Comparison of ENCODE assay signal across 9 mouse cellular contexts in genomic region chr5:100519027-100519411, GRCm38 (mm10). TPM values are rescaled to one million over a fixed set of nuclear protein-coding genes. Genes with fewer than 3 reads are reported as not detected.
DNase-seq lines count a peak whose midpoint lies in the region; ATAC-seq lines count a peak whose summit lies in the region.
"Had no signal": no experiment of that assay in that cellular context is flagged by ENCODE, and none has a peak within 500 bp of the region (broad histone marks: within the 10 kb centered on the region; RNA-seq: fewer than 3 reads in every experiment).

No protein-coding gene starts in this region.

- no peaks in the 10 kb centered on the region for H3K27me3 ChIP-seq in kidney, embryonic 15.5 days
- H3K27me3 ChIP-seq in hindbrain, embryonic 12.5 days, result 0 out of 2 replicates have a peak, but pooled peaks cover 2% of the 10 kb centered on the region
- 0 out of 2 replicates have a peak, but pooled peaks cover 5% of the 10 kb centered on the region for H3K27me3 ChIP-seq in midbrain, embryonic 13.5 days

- peak overlapping the region; percentile 75 for H3K4me2 ChIP-seq in kidney, embryonic 15.5 days
- peak overlapping the region; percentile 68 for H3K4me2 ChIP-seq in hindbrain, embryonic 12.5 days (replicated peaks)
- H3K4me2 ChIP-seq in midbrain, embryonic 13.5 days (replicated peaks), result peak overlapping the region; percentile 79

- H3K27ac ChIP-seq in kidney, embryonic 15.5 days, result peak overlapping the region; percentile 86
- H3K27ac ChIP-seq in brown adipose tissue, adult 24 weeks (replicated peaks; ENCODE audit: low read depth, low read length), result no peak overlapping the region
- H3K27ac ChIP-seq in hindbrain, embryonic 12.5 days, result 0 out of 2 replicates have a peak overlapping the region, but pooled peaks have one; percentile 81
- no peak overlapping the region for H3K27ac ChIP-seq in midbrain, embryonic 13.5 days

- 0 out of 2 replicates have a peak, but pooled peaks have one; percentile 5 for ATAC-seq in kidney, embryonic 15.5 days (replicated peaks; ENCODE audit: low FRiP score)
- ATAC-seq in hindbrain, embryonic 12.5 days (ENCODE audit: low FRiP score), result no peak
- no peak for ATAC-seq in midbrain, embryonic 13.5 days

- 12% methylated on average over 5 of the region's 5 CpGs for WGBS in kidney, embryonic 15.5 days
- WGBS in hindbrain, embryonic 12.5 days, result 11% methylated on average over 5 of the region's 5 CpGs
- WGBS in midbrain, embryonic 13.5 days, result 9% methylated on average over 5 of the region's 5 CpGs

- H3K9me3 ChIP-seq in kidney, embryonic 15.5 days (replicated peaks), result no peaks in the 10 kb centered on the region
- H3K9me3 ChIP-seq in hindbrain, embryonic 12.5 days (replicated peaks), result no peaks in the 10 kb centered on the region
- no peaks in the 10 kb centered on the region for H3K9me3 ChIP-seq in midbrain, embryonic 13.5 days

- peaks cover 5% of the 10 kb centered on the region; the same call in 1 of the 2 replicates for H3K36me3 ChIP-seq in kidney, embryonic 15.5 days
- peaks cover under 1% of the 10 kb centered on the region; the same call in 1 of the 2 replicates for H3K36me3 ChIP-seq in hindbrain, embryonic 12.5 days
- H3K36me3 ChIP-seq in midbrain, embryonic 13.5 days, result peaks cover 3% of the 10 kb centered on the region; the same call in 1 of the 2 replicates

- peak overlapping the region; percentile 88 for H3K4me3 ChIP-seq in kidney, embryonic 15.5 days (replicated peaks)
- H3K4me3 ChIP-seq in brown adipose tissue, adult 24 weeks (ENCODE audit: insufficient read depth, low read depth, low read length), result peak overlapping the region; percentile 76
- H3K4me3 ChIP-seq in hindbrain, embryonic 12.5 days, result peak overlapping the region; percentile 69
- peak overlapping the region; percentile 68 for H3K4me3 ChIP-seq in midbrain, embryonic 13.5 days (replicated peaks)

- H3K9ac ChIP-seq in kidney, embryonic 15.5 days, result peak overlapping the region; percentile 86
- peak overlapping the region; percentile 84 for H3K9ac ChIP-seq in hindbrain, embryonic 12.5 days
- peak overlapping the region; percentile 80 for H3K9ac ChIP-seq in midbrain, embryonic 13.5 days (replicated peaks)

- DNase-seq in kidney, postnatal 36 days, result no peak
- no peak for DNase-seq in right cerebral cortex, adult 2 months (ENCODE audit: low spot score in 2 of 2)
- DNase-seq in layer of hippocampus, postnatal 10 days (ENCODE audit: low spot score in 2 of 2), result no peak
- no peak for DNase-seq in right cerebral cortex, postnatal 10 days (ENCODE audit: low spot score in 2 of 2)
- DNase-seq: kidney, postnatal 10 days had no signal

- H3K4me1 ChIP-seq in kidney, embryonic 15.5 days, result peaks cover 21% of the 10 kb centered on the region
- H3K4me1 ChIP-seq in brown adipose tissue, adult 24 weeks (ENCODE audit: control insufficient read depth, insufficient read depth, insufficient read length, low read length), result no peaks in the 10 kb centered on the region; the same call in none of the 2 replicates
- H3K4me1 ChIP-seq in hindbrain, embryonic 12.5 days, result peaks cover 15% of the 10 kb centered on the region
- peaks cover 21% of the 10 kb centered on the region for H3K4me1 ChIP-seq in midbrain, embryonic 13.5 days (replicated peaks)

RNA-seq across cellular contexts. Expression of gene Cops4, which starts 0.9 kb away (rescaled TPM):
- polyA plus RNA-seq in kidney, embryonic 15.5 days (2015; fragmentation: Nextera tagmentation; extraction: Ambion mirVana), result 192 and 194 TPM in 2 replicates
- 50.0 and 61.2 TPM in 2 replicates for polyA plus RNA-seq in brown adipose tissue, adult 24 weeks (2012; ENCODE audit: insufficient read depth, insufficient read length, missing spikeins)
- 185 and 195 TPM in 2 replicates for polyA plus RNA-seq in hindbrain, embryonic 12.5 days (2016; fragmentation: Nextera tagmentation; extraction: Ambion mirVana)
- polyA plus RNA-seq in midbrain, embryonic 13.5 days (2015; fragmentation: Nextera tagmentation; extraction: Ambion mirVana), result 194 and 202 TPM in 2 replicates
- 10 to 100 TPM; 75.6 to 77.3 TPM for total RNA-seq in layer of hippocampus, postnatal 10 days (2021)

RNA-seq across cellular contexts. Expression of gene Lin54, which starts 18.6 kb away (rescaled TPM):
- 11.7 and 13.3 TPM in 2 replicates for polyA plus RNA-seq in kidney, embryonic 15.5 days (2015; fragmentation: Nextera tagmentation; extraction: Ambion mirVana)
- 3.7 and 5.3 TPM in 2 replicates for polyA plus RNA-seq in brown adipose tissue, adult 24 weeks (2012; ENCODE audit: insufficient read depth, insufficient read length, missing spikeins)
- polyA plus RNA-seq in hindbrain, embryonic 12.5 days (2016; fragmentation: Nextera tagmentation; extraction: Ambion mirVana), result 14.1 and 14.4 TPM in 2 replicates
- 9.0 and 10.4 TPM in 2 replicates for polyA plus RNA-seq in midbrain, embryonic 13.5 days (2015; fragmentation: Nextera tagmentation; extraction: Ambion mirVana)
- total RNA-seq in layer of hippocampus, postnatal 10 days (2021), result 10 to 100 TPM; 15.1 to 18.8 TPM

RNA-seq across cellular contexts. Expression of gene Plac8, which starts 53.0 kb away (rescaled TPM):
- 89.5 and 101 TPM in 2 replicates for polyA plus RNA-seq in kidney, embryonic 15.5 days (2015; fragmentation: Nextera tagmentation; extraction: Ambion mirVana)
- polyA plus RNA-seq in brown adipose tissue, adult 24 weeks (2012; ENCODE audit: insufficient read depth, insufficient read length, missing spikeins), result 2.9 TPM in 1 of 2 replicates, not detected in the other
- polyA plus RNA-seq in hindbrain, embryonic 12.5 days (2016; fragmentation: Nextera tagmentation; extraction: Ambion mirVana), result 1.8 and 3.0 TPM in 2 replicates
- polyA plus RNA-seq in midbrain, embryonic 13.5 days (2015; fragmentation: Nextera tagmentation; extraction: Ambion mirVana), result 0.48 TPM in 1 of 2 replicates, not detected in the other
- total RNA-seq in layer of hippocampus, postnatal 10 days (2021), result not detected

Comparison
In these comparisons a context has a peak if more than half of its experiments do, and no peak if none do; other contexts are left out.
1. H3K27ac ChIP-seq: peak in kidney, embryonic 15.5 days (single experiment) and hindbrain, embryonic 12.5 days (single experiment); none in brown adipose tissue, adult 24 weeks (single experiment) and midbrain, embryonic 13.5 days (single experiment).
2. RNA of gene Plac8, which starts 53.0 kb away (polyA plus RNA-seq): 89.5 to 101 TPM in kidney, embryonic 15.5 days; 2.9 TPM in brown adipose tissue, adult 24 weeks, 1.8 to 3.0 TPM in hindbrain, embryonic 12.5 days and 0.48 TPM in midbrain, embryonic 13.5 days; every median in the first group is over 10 times any median in the second.
3. Peak in every context shown above with its lines, with median percentiles within 50 percentile points of each other: H3K4me2 ChIP-seq, H3K4me3 ChIP-seq and H3K9ac ChIP-seq.